Mouse (Mus musculus) adrenal gland, postnatal 4 days (tissue): ENCODE measurements around the gene Topbp1. TPM values are rescaled to one million over a fixed set of nuclear protein-coding genes. Genes with fewer than 3 reads are reported as not detected.
A peak's percentile ranks its signal among the peaks of the same experiment; 100 is the strongest.
"Not testable (repeated sequence)": the region's sequence is repeated elsewhere in the genome, so short reads cannot be mapped to it uniquely, and the experiment has no call there.

Experiments
- DNase-seq, 2 experiments: peaks; one replicate each; pipeline ENCODE4 v3.0.0; 2021 to 2022; ENCODE audit warnings: low spot score in 2 of 2, mixed read lengths in 2 of 2
- total RNA-seq, 2 experiments: library from RNA; stranded (reverse); gene quantifications; 2 replicates each; pipeline ENCODE4 v1.2.3; 2021

Gene Topbp1
- total RNA-seq, 2 experiments from 2014 or later = 70.8 to 75.5 TPM

- DNase-seq = no peak
These were observed 43.0 kb downstream of the Topbp1 start for GRCm38 (mm10) chr9:103347996-103348490.

GRCm38 (mm10) chr9:103348791-103349190 lies 43.8 kb downstream of the Topbp1 start:
- DNase-seq = no peak

GRCm38 (mm10) chr9:103353500-103354260 lies 48.7 kb downstream of the Topbp1 start:
- DNase-seq = not testable (repeated sequence)

- DNase-seq = no peak
These were observed 52.9 kb downstream of the Topbp1 start for GRCm38 (mm10) chr9:103357893-103358292.

- no peak for DNase-seq
These were observed 53.5 kb downstream of the Topbp1 start for GRCm38 (mm10) chr9:103358545-103358944.

- DNase-seq = no peak
These were observed 55.6 kb downstream of the Topbp1 start for GRCm38 (mm10) chr9:103360642-103361041.

- no peak for DNase-seq
These were observed 58.1 kb downstream of the Topbp1 start for GRCm38 (mm10) chr9:103363088-103363487.

- DNase-seq = no peak
These were observed 58.9 kb downstream of the Topbp1 start for GRCm38 (mm10) chr9:103363730-103364417.

- DNase-seq = peak in 1 of 2 experiments; percentile 30
These were observed 59.7 kb downstream of the Topbp1 start for GRCm38 (mm10) chr9:103364601-103365289.

- DNase-seq = peak; percentile 94 to 98
These were observed 60.6 kb downstream of the Topbp1 start, which contains the start of gene Cdv3 for GRCm38 (mm10) chr9:103365290-103366247. Gene Cdv3, minus strand, starts transcription at chr9:103365840.

- DNase-seq = no peak
These were observed 61.3 kb downstream of the Topbp1 start for GRCm38 (mm10) chr9:103366356-103366755.

GRCm38 (mm10) chr9:103369951-103370350 lies 64.9 kb downstream of the Topbp1 start:
- DNase-seq = no peak

GRCm38 (mm10) chr9:103372271-103373010 lies 67.4 kb downstream of the Topbp1 start:
- DNase-seq = no peak

GRCm38 (mm10) chr9:103376346-103377320 lies 71.6 kb downstream of the Topbp1 start:
- DNase-seq = no peak

- no peak for DNase-seq
These were observed 73.7 kb downstream of the Topbp1 start for GRCm38 (mm10) chr9:103378686-103379085.

- no peak for DNase-seq
These were observed 74.2 kb downstream of the Topbp1 start for GRCm38 (mm10) chr9:103379199-103379598.

- no peak for DNase-seq
These were observed 75.6 kb downstream of the Topbp1 start for GRCm38 (mm10) chr9:103380566-103380965.

GRCm38 (mm10) chr9:103382989-103383388 lies 78.0 kb downstream of the Topbp1 start:
- no peak for DNase-seq

- no peak for DNase-seq
These were observed 78.6 kb downstream of the Topbp1 start for GRCm38 (mm10) chr9:103383576-103383975.
